Mouse (Mus musculus): ENCODE results near the gene Eloa.

DNA sequence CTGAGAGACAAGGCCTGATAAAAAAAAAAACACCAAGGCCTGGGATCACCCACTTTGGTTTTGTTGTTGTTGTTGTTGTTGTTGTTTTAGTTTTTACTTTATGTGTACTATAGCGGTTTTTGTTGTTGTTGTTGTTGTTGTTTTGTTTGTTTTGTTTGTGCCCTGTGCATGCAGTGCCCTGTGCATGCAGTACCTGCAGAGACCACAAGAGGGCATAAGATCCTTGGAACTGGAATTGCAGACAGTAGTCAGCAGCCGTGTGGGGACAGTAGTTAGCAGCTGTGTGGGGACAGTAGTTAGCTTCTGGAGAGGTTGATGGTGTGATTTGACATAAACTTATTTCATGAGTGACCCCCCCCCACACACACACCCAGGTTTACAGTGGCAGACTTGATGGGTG, 67.3 kb downstream of the Eloa start:
- no peak for TF ChIP-seq USF1 (IDR thresholded peaks at IDR 0.05; ENCODE audit: low read depth)
- no peak for TF ChIP-seq MYOD1 (IDR thresholded peaks at IDR 0.05; ENCODE audit: control insufficient read depth in 1 of 3, insufficient read length in 2 of 3, low read depth in 2 of 3)
- no peak for TF ChIP-seq SRF (IDR thresholded peaks at IDR 0.05; ENCODE audit: control insufficient read depth, insufficient read length, low read depth)
- no peak for TF ChIP-seq REST (IDR thresholded peaks at IDR 0.05; ENCODE audit: insufficient read depth, insufficient read length)
